Mouse (Mus musculus) hindbrain, embryonic 16.5 days (tissue): ENCODE results near the gene Pgm5. TPM values are rescaled to one million over a fixed set of nuclear protein-coding genes. Genes with fewer than 3 reads are reported as not detected.

Source experiments
- ATAC-seq: fragments of 200-750 bp; cut with Nextera tagmentation; 2 replicates; pipeline ENCODE4 v1.8.0; 2017; ENCODE audit warnings: moderate TSS enrichment, moderate library complexity
- H3K27ac ChIP-seq: fragments of 300-500 bp; sonication (generic); 2 replicates; pipeline ENCODE4 v1.5.1; 2014; ENCODE audit warnings: low read depth, mild to moderate bottlenecking, control low read depth, low read length, moderate library complexity
- H3K27me3 ChIP-seq: fragments of 300-500 bp; sonication (generic); replicated peaks from 2 replicates; pipeline ENCODE4 v1.6.1; 2014; ENCODE audit warnings: low read length; ENCODE audit not compliant: control insufficient read depth, insufficient read depth
- H3K36me3 ChIP-seq: fragments of 300-500 bp; sonication (generic); 2 replicates; pipeline ENCODE4 v1.6.1; 2014; ENCODE audit warnings: mild to moderate bottlenecking, low read length, moderate library complexity, mixed read lengths; ENCODE audit not compliant: control insufficient read depth, insufficient read depth
- H3K4me1 ChIP-seq: fragments of 300-500 bp; sonication (generic); 2 replicates; pipeline ENCODE4 v1.6.1; 2014; ENCODE audit warnings: low read depth, low read length; ENCODE audit not compliant: control insufficient read depth, insufficient read depth
- H3K4me2 ChIP-seq: fragments of 300-500 bp; sonication (generic); 2 replicates; pipeline ENCODE4 v1.6.1; 2014; ENCODE audit warnings: mild to moderate bottlenecking, low read length, control low read depth, moderate library complexity
- H3K4me3 ChIP-seq: fragments of 300-500 bp; sonication (generic); 2 replicates; pipeline ENCODE4 v1.5.1; 2014; ENCODE audit warnings: mild to moderate bottlenecking, low read length, control low read depth, moderate library complexity
- H3K9ac ChIP-seq: fragments of 300-500 bp; sonication (generic); 2 replicates; pipeline ENCODE4 v1.6.1; 2014; ENCODE audit warnings: low read depth, mild to moderate bottlenecking, control low read depth, low read length, moderate library complexity
- H3K9me3 ChIP-seq: fragments of 300-500 bp; sonication (generic); 2 replicates; pipeline ENCODE4 v1.6.1; 2014; ENCODE audit warnings: mild to moderate bottlenecking, low read length, moderate library complexity; ENCODE audit not compliant: control insufficient read depth
- WGBS: fragments of 180-500 bp; shearing (Covaris S2); extraction: QIAGEN DNeasy Blood & Tissue Kit; methylation state at CpG from one replicate; pipeline ENCODE4 v1.1.7; 2014; 5-methylcytosine and 5-hydroxymethylcytosine counted together
- polyA plus RNA-seq: library from polyadenylated mRNA; unstranded; fragments of >200 nt; fragmentation: Nextera tagmentation; extraction: Ambion mirVana; gene quantifications from 2 replicates; pipeline ENCODE4 v1.2.1, GENCODE M21; 2015

The Pgm5 gene
- polyA plus RNA-seq, 1 experiment from 2014 or later, result 1.7 TPM

DNA sequence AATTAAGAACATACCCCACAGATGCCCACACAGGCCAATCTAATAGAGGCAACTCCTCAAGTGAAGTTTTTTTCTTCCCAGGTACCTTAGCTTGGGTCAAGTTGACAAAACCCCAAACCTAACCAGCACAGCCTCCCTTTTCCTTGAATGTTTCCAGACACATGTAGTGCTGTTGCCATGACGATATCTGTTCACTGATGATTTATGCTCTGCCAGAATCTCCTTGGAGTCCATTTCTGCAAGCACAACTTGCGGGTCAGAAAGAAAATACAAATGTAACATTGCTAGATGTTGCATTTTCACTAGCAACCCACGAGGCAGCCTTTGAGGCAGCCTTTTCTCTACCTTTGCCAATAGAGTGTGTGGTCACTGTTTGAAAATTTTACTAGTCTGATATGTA, 194.1 kb downstream of the Pgm5 start:
- no peaks in the 10 kb centered on the region for H3K36me3 ChIP-seq
- no peaks in the 10 kb centered on the region for H3K4me1 ChIP-seq
- WGBS, result 45% methylated on average over 3 of the region's 3 CpGs
- no peak for ATAC-seq
- H3K9me3 ChIP-seq, result no peaks in the 10 kb centered on the region
- H3K27me3 ChIP-seq, result no peaks in the 10 kb centered on the region
- H3K4me3 ChIP-seq, result no peak overlapping the region
- no peak overlapping the region for H3K27ac ChIP-seq
- H3K4me2 ChIP-seq, result no peak overlapping the region
- no peak overlapping the region for H3K9ac ChIP-seq

DNA sequence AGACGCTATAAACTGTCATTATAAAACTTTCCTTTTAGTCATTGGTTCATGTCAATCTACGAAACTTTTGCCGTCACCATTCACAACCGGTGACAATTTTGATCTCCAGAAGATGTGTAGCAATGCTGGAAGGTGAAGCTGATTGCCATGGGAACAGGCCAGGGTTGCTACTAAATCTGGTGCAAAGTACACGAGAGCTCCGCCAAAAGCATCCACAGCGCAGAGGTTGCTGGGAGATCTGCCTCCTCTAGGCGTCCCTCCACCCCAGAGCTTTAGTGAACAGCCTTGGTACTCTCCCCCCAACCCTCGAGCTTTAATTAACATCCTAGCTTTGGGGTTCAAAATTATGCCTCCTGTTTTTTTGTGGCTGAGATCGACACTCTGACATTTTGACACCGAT, 195.9 kb downstream of the Pgm5 start:
- H3K9me3 ChIP-seq, result no peaks in the 10 kb centered on the region
- 75% methylated on average over 11 of the region's 11 CpGs for WGBS
- H3K27ac ChIP-seq, result no peak overlapping the region
- H3K4me1 ChIP-seq, result no peaks in the 10 kb centered on the region
- ATAC-seq, result no peak
- H3K4me2 ChIP-seq, result no peak overlapping the region
- no peaks in the 10 kb centered on the region for H3K36me3 ChIP-seq
- H3K27me3 ChIP-seq, result no peaks in the 10 kb centered on the region
- H3K4me3 ChIP-seq, result no peak overlapping the region
- H3K9ac ChIP-seq, result no peak overlapping the region

DNA sequence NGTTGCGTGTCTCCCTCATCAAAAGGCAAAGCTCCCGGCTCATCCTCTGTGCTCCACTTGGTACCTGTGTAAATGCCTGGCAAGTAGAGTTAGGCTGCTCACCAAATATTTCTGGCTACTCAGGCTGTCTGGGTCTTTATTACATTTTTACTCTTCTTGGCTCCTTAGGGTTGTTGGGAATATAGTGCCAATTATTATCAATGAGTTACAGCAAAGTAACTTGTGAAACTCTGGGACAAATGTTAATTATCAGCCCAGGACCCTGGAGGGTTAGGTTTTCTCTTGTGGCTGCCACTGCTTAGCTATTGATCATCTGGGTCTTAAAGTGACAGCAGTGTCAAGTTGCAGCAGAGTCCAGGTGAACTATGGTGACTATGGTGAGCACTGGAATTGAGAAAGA, 199.3 kb downstream of the Pgm5 start:
- WGBS, result 92% methylated on average over 2 of the region's 2 CpGs
- Histone ChIP-seq H3K4me3 (no peak overlapping the region), H3K4me2 (no peak overlapping the region), H3K27ac (no peak overlapping the region), H3K9me3 (no peaks in the 10 kb centered on the region), H3K4me1 (no peaks in the 10 kb centered on the region), H3K9ac (no peak overlapping the region), H3K27me3 (no peaks in the 10 kb centered on the region), H3K36me3 (no peaks in the 10 kb centered on the region)
- no peak for ATAC-seq

DNA sequence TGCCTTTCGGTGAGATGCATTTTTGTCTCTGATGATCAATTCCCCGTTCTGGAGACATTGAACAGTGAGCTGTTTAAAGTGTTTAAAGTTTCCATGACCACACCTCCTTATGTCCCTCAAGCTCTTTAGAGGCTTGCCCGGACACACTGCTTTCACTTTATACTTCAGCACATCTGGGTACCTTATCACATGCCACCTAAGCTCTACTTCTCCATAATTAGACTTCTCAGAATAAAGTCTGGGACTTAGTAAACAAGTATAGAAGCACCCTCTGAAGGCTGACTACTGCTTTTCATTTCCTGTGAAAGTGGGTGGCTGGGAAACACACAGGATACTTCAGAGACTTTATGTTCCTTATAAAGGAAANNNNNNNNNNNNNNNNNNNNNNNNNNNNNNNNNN, 204.7 kb downstream of the Pgm5 start:
- Histone ChIP-seq H3K27ac (no peak overlapping the region), H3K4me2 (no peak overlapping the region), H3K36me3 (no peaks in the 10 kb centered on the region), H3K9ac (no peak overlapping the region), H3K4me1 (peaks cover 2% of the 10 kb centered on the region; the same call in 1 of the 2 replicates), H3K4me3 (no peak overlapping the region), H3K9me3 (no peaks in the 10 kb centered on the region), H3K27me3 (no peaks in the 10 kb centered on the region; the same call in 1 of the 2 replicates)
- 87% methylated on average over 3 of the region's 3 CpGs for WGBS
- ATAC-seq, result no peak

DNA sequence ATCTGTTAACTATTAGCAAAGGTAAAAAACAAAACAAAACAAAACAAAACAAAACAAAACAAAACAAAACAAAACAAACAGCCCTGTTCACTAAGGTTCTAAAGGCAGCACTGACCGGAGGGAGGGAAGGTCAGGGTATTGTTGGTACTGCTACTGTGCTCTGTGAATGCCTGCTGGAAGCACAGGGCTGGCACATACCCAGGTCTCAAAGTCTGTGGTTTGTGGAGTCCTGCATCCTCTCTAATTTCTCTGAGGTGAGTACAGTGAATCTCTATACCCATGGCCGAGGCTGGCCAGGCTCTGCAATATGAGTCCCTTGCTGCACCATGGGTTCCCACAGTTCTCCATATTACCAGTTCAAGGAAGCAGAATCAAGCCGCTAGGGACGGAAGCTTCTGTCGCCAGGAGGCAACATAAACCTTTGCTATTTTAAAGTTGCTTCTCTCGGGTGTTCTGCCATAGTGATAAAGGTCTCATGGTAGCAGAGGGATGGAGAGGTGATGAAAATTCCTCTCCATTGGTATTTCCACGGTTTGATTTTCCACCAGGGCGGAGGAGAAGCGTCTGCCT, 208.3 kb downstream of the Pgm5 start:
- H3K27me3 ChIP-seq, result no peaks in the 10 kb centered on the region; the same call in 1 of the 2 replicates
- ATAC-seq, result no peak
- H3K4me2 ChIP-seq, result no peak overlapping the region
- no peak overlapping the region for H3K9ac ChIP-seq
- peaks cover 2% of the 10 kb centered on the region; the same call in 1 of the 2 replicates for H3K4me1 ChIP-seq
- H3K36me3 ChIP-seq, result no peaks in the 10 kb centered on the region
- 77% methylated on average over 9 of the region's 9 CpGs for WGBS
- no peaks in the 10 kb centered on the region for H3K9me3 ChIP-seq
- H3K4me3 ChIP-seq, result no peak overlapping the region
- H3K27ac ChIP-seq, result no peak overlapping the region

DNA sequence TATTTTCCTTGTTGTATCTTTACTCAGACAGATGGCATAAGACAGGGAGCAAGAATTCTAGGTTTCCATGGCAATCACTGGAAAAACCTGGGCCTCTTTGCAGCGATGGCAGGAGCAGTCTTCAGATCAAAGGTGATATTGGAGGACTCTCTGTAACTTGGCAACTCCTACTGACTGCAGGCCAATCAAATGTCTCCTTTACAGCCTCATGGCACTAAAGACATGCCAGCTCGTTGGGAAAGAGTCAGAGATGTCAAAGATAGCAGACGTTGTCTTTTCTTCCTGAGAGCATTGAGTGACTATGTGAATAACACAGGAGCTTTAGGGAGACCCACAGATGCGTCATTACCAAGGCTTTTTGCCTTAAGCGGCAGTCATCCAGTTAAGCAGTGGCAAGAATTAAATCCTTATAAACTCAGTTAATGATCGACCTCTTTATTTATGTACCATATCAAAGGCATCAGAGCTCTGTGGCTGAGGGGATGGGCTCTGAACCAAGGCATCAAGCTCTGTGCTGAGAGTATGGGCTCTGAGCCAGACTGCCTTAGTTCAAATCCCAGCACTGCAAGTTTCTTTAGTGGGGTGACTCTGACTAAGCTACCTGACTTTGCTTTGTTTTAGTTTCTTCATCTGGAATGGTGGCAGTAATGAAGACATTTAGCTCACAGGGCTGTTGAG, 209.2 kb downstream of the Pgm5 start:
- H3K9ac ChIP-seq, result no peak overlapping the region
- H3K27ac ChIP-seq, result 0 out of 2 replicates have a peak overlapping the region, but pooled peaks have one; percentile 12
- peaks cover 2% of the 10 kb centered on the region; the same call in 1 of the 2 replicates for H3K4me1 ChIP-seq
- WGBS, result 33% methylated on average over 6 of the region's 6 CpGs
- peak; percentile 54; the same call in 1 of the 2 replicates for ATAC-seq
- no peak overlapping the region for H3K4me2 ChIP-seq
- no peak overlapping the region for H3K4me3 ChIP-seq
- H3K27me3 ChIP-seq, result no peaks in the 10 kb centered on the region; the same call in 1 of the 2 replicates
- H3K9me3 ChIP-seq, result no peaks in the 10 kb centered on the region
- H3K36me3 ChIP-seq, result no peaks in the 10 kb centered on the region

DNA sequence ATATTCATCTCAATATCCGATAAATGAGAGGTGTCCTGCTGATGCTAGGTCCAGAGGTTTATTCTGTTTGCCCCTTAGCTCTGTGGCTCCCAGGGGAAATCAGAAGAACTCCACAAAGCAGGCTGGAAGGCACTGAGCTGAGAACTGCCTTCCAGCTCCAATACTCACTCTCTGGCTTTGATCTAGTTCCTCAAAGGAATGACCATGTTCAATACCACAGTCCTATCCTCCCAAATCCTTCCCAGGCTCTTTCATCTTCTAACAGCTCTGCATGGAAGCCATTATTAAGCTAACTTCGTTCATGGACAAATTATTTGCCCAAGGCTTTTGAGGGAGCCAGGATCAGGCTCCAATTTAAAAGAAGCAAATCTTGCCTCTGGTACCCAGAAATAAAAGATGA, 210.1 kb downstream of the Pgm5 start:
- no peak overlapping the region for H3K4me2 ChIP-seq
- ATAC-seq, result no peak
- no peak overlapping the region for H3K9ac ChIP-seq
- no peak overlapping the region for H3K4me3 ChIP-seq
- no peaks in the 10 kb centered on the region for H3K9me3 ChIP-seq
- H3K4me1 ChIP-seq, result peaks cover 2% of the 10 kb centered on the region; the same call in 1 of the 2 replicates
- H3K36me3 ChIP-seq, result no peaks in the 10 kb centered on the region
- H3K27ac ChIP-seq, result no peak overlapping the region
- no peaks in the 10 kb centered on the region; the same call in 1 of the 2 replicates for H3K27me3 ChIP-seq
- 52% methylated on average over 2 of the region's 2 CpGs for WGBS

DNA sequence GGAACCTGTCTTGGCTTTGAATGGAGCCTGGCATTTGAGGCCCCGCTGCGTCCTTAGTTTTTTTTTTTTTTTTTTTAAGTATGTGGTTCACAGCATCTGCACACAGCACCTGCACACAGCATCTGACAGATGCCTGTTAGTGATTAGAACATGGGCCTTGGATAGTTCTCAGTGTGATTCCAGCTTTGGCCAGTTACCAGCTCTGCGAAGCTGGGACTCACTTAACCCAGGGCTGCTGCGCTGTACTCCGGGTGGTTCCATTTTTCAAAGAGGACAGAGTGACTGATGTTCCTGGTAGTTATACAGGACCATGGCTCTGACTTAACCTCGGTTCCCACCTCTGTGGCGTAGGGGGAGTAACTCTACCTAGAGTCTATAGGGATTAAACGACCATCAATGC, 211.2 kb downstream of the Pgm5 start:
- peaks cover 2% of the 10 kb centered on the region; the same call in 1 of the 2 replicates for H3K4me1 ChIP-seq
- WGBS, result 63% methylated on average over 8 of the region's 8 CpGs
- ATAC-seq, result no peak

DNA sequence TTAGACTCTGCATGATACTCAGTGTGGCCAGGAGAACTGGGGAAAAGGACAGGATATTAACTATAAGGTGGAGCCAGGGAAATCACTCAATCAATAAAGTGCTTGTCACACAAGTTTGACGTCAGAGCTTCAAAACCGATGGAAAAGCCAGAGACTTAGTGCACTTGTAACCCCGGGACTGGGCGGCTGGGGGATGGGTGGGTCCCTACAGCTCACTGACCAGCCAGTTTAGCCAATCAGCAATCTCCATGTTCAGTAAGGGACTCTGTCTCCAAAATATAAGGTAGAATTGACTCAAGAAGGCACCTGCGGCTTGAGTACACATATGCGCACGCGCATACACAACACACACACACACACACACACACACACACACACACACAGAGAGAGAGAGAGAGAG, 213.6 kb downstream of the Pgm5 start:
- H3K36me3 ChIP-seq, result no peaks in the 10 kb centered on the region
- H3K27me3 ChIP-seq, result no peaks in the 10 kb centered on the region
- no peak for ATAC-seq
- 88% methylated on average over 8 of the region's 8 CpGs for WGBS
- no peaks in the 10 kb centered on the region for H3K9me3 ChIP-seq
- no peak overlapping the region for H3K4me2 ChIP-seq
- no peak overlapping the region for H3K9ac ChIP-seq
- no peak overlapping the region for H3K27ac ChIP-seq
- peaks cover 2% of the 10 kb centered on the region; the same call in 1 of the 2 replicates for H3K4me1 ChIP-seq
- no peak overlapping the region for H3K4me3 ChIP-seq

More for the DNA sequence above, 211.2 kb downstream of the Pgm5 start:
- Histone ChIP-seq H3K9ac (no peak overlapping the region), H3K4me2 (no peak overlapping the region), H3K36me3 (no peaks in the 10 kb centered on the region), H3K27me3 (no peaks in the 10 kb centered on the region; the same call in 1 of the 2 replicates), H3K4me3 (no peak overlapping the region), H3K27ac (no peak overlapping the region), H3K9me3 (no peaks in the 10 kb centered on the region)
